Mouse (Mus musculus): ENCODE data around the gene Cwc25.

The Cwc25 gene

DNA sequence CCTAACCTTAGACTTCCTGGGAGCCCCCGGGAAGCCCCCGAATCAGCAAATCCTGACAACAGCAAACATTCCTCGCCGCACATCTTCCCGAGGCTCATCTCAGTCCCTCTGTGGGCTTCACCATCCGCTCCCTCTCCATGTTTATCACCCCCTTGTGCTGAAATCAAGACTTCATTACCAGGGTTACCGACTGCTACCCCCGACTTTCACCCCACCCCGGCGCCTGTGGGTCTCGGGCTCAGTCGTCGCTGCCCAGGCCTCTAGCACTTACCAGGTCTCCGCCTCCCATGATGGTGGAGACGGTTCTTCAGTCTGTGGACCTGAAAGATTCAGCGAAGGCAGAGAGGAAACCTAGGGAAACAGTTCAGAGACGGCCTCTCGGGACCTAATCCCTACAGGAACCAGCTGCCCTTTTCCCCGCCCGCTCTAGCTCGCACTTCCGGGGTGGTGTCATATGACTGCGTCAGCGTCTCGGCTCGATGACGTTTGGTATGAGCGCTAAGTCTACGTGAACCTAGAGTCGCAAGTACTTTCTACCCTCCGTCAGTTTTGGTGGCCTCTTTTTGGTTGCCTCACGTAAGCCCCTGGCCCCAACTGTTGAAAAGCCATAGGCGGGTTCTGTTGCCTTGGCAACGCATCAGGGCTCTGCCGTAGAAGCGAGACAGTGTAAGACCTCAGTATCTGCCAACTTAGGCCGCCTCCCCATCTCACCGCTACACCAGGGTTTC, at the start of gene Cwc25:
Gene Cwc25, minus strand, starts transcription at position 403 of the 728 bp plus-strand sequence.
- peak; percentile 98 for DNase-seq (ENCODE audit: low read depth, low spot score)

DNA sequence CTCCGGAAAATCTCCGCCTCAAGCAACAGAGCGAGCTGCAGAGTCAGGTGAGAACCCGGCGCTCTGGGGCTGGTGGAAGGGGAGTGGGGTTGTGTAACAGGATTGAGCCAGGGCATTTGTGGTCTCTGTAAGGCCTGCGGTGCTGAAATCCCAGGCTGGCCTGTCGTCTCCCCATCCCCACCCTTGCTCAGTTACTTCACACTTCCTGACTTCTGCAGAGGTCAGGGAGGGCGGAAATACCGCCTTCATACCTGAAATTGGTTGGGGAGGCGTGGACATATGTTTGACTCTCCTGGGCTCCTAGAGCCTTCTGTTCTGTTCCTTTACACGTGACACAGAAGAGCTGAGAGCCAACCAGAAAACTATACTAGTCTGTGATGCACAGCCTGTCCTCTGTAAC, 49.4 kb upstream of the Cwc25 start:
- peak; percentile 82 for DNase-seq (ENCODE audit: low read depth, low spot score)

- DNase-seq (ENCODE audit: low read depth, low spot score) = no peak
Measured at GRCm38 (mm10) chr11:97813746-97814515, 47.6 kb upstream of the Cwc25 start.

GRCm38 (mm10) chr11:97813085-97813484, 46.7 kb upstream of the Cwc25 start:
- DNase-seq (ENCODE audit: low read depth, low spot score) = peak; percentile 79

DNA sequence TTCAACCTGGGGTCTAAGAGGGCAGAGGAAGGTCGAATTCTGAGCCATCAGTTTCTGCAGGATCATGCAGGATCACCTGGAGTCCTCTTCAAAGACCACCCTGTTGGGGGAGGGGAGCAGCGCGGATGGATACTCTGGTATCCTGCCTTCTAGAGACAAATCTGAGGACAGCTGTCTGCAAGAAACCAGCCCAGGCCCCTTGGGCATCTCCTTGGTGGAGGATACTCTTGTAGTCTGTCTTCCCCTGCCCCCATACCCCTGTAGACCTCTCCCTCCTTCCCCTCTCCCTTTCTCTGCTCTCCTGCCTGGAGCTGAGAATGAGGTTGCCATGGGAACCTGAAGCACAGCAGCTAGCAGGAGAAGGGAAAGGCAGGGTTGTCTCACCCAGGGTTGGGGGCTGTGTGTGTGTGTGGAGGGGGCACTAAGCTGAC, 46.1 kb upstream of the Cwc25 start:
- peak; percentile 81 for DNase-seq (ENCODE audit: low read depth, low spot score)

DNA sequence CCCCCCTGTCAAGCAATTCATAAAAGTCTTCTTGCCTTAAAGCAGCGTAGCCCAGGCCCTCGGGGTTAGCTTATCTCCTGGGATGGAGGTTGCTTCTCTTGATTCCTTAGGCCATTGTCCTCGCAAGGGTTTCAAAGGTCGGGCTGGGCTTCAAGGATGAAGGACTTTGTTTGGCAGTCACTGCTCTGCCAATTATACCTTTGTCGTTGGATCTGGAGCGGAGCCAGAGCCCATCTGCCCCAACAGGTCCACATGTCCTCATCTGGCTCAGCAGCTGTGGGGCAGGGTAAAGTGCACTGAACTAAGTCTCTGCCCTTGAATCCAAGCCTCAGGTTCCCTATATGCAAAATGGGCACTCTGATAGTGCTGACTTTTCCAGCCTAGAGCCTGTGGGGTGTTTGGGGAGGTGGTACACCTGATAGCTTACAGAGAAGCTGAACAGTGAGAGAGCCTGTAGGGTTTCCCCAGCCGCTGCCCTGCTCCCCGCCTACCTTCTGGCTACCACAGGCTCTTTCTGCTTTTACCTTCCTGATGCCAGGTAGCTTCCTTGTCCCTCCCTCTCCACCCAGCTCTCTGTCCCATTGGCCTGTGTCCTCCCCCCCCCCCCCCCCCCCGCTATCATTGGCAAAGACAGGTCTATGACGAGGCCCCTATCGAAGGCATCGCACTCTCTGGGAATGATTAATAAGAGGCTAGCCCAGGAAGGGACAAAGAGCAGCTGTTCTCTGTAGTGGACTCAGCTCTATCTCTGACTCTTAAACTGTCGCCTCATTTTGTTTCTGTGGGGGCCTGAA, 45.4 kb upstream of the Cwc25 start:
- DNase-seq (ENCODE audit: low read depth, low spot score) = no peak

GRCm38 (mm10) chr11:97810970-97811369, 44.6 kb upstream of the Cwc25 start:
- DNase-seq (ENCODE audit: low read depth, low spot score) = no peak

GRCm38 (mm10) chr11:97810356-97810755, 44.0 kb upstream of the Cwc25 start:
- DNase-seq (ENCODE audit: low read depth, low spot score) = peak; percentile 50

- DNase-seq (ENCODE audit: low read depth, low spot score) = no peak
Measured at GRCm38 (mm10) chr11:97809235-97810121, 43.1 kb upstream of the Cwc25 start.

DNA sequence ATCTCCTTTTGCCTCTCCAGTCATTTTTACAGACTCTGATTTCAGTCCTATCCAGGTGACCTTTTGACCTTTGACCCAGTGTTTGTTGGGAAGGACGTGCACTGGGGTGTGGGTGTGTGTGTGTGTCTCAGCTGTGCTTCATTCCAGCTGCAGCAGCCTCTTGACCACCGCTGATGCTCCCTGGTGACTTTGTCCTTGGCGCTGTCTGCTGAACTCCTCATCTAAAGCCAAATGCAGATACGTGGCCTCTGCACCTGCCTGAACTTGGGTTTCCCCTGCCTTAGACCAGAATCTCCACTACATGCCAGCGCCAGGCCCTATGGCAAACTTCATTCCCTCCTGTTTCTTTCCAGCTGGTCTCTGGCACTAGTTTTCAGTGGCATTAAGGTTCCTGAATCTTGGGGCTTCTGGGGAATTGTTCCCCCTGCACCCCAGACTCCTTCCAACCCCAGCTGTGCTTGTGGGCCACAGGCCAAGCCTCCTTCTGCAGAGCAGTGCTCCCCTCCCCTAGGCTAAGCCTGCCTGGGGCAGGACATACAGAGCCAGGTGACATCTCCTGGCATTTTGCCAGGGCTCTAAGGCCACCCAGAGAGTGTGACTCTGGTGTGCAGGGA, 42.4 kb upstream of the Cwc25 start:
- peak; percentile 96 for DNase-seq (ENCODE audit: low read depth, low spot score)

- DNase-seq (ENCODE audit: low read depth, low spot score) = peak; percentile 96
Measured at GRCm38 (mm10) chr11:97808093-97808492, 41.7 kb upstream of the Cwc25 start.

GRCm38 (mm10) chr11:97807626-97808025, 41.3 kb upstream of the Cwc25 start:
- DNase-seq (ENCODE audit: low read depth, low spot score) = no peak

- no peak for DNase-seq (ENCODE audit: low read depth, low spot score)
Measured at GRCm38 (mm10) chr11:97806613-97806964, 40.2 kb upstream of the Cwc25 start.

DNA sequence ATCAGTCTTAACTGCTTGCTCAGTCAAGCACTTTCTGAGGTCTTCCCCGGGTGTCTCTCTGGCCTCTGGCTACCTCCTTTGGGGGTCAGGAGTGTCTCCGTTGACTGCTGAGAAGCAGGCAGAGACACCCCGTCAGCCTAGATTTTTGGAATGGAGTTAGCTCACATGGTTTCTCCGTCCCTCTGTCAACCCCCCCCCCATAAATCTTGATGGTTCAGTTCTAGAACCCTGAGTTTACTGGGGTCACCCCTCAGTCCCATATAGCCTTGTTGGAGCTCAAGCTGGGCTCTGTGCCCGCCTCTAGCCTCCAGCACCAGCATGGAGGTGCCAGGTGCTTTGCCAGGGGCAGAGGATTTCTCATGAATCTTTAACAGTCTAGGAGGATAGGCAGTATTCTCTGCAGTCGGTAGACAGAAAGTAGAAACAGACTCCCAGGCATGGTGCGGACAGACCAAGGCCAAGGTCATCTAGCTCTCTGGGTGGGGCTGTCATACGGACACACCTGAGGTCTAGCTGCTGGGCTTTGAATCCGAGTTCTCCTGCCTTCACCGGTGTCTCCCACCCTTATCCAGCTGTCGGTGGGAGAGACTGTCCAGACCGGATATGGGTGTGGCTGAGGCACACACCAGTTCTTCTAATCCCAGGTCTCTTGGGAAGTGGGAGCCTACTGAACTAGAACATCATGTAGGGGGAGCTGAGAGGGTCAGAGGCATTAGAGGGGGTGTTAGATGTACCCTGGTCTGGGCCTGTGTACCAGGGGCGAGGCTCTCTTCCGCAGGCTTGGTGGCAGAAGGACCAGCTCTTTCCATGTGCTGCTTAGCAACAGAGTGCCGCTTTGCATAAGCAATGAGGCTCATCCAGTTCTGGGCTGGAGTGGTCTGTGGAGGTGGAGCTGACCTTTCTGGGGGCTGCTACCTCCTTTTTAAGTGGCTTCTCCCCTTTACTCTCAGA, 39.6 kb upstream of the Cwc25 start:
- peak; percentile 87 for DNase-seq (ENCODE audit: low read depth, low spot score)

- peak; percentile 37 for DNase-seq (ENCODE audit: low read depth, low spot score)
Measured at GRCm38 (mm10) chr11:97804841-97805661, 38.7 kb upstream of the Cwc25 start.

DNA sequence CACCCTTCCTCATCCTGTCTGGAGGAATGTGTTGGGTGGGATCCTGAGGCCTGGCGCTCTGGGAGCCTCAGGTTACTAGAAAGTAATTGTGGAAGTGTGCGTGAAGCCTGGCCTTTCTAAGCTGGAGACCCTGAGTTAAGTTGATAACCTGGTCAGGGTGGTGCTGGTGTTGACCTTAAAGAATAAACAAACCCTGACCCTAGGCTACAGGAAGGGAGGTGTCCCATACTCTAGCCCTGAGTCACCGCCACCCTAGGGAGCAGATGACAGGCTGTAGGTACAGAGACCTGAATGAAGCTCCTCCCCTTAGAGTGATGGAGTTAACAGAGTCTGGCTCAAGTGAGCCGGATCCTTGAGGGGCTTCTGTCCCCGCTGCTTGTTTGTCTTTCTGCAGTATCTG, 37.5 kb upstream of the Cwc25 start:
- DNase-seq (ENCODE audit: low read depth, low spot score) = peak; percentile 70

GRCm38 (mm10) chr11:97802495-97802894, 36.1 kb upstream of the Cwc25 start:
- no peak for DNase-seq (ENCODE audit: low read depth, low spot score)

DNA sequence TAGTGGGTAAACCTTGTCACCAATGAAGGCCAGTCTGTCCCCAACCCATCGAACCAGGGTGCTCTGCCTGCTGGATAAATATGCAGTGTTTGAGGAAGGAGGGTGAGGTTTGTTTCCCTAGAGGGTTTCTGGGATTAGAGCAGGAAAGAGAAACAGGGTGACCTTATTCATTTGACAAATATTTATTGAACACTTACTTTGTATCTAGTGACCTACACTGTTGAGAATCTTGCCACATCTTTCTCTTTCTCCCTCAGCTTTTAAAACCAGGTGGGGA, 35.8 kb upstream of the Cwc25 start:
- no peak for DNase-seq (ENCODE audit: low read depth, low spot score)

Data from R1 (cell line).